Mouse (Mus musculus): Measurements from ENCODE around the gene Gpr1. TPM values are rescaled to one million over a fixed set of nuclear protein-coding genes. Genes with fewer than 3 reads are reported as not detected.

The Gpr1 gene
- polyA plus RNA-seq, 1 experiment from 2014 or later: 0.88 TPM

- Histone ChIP-seq H3K4me2 (ENCODE audit: low read length) (no peak overlapping the region), H3K27me3 (ENCODE audit: control insufficient read depth, insufficient read depth, low read depth, low read length) (no peaks in the 10 kb centered on the region), H3K9ac (ENCODE audit: low read depth, low read length) (no peak overlapping the region), H3K4me1 (ENCODE audit: control insufficient read depth, insufficient read depth, low read length) (peaks cover 4% of the 10 kb centered on the region; the same call in 1 of the 2 replicates), H3K27ac (ENCODE audit: low read length) (no peak overlapping the region), H3K36me3 (ENCODE audit: control insufficient read depth, insufficient read depth, low read length) (no peaks in the 10 kb centered on the region), H3K4me3 (ENCODE audit: low read depth, low read length) (no peak overlapping the region), H3K9me3 (replicated peaks; ENCODE audit: control insufficient read depth, low read length, poor library complexity, severe bottlenecking) (no peaks in the 10 kb centered on the region)
- WGBS: 58% methylated on average over 4 of the region's 4 CpGs
- ATAC-seq: no peak
Measured at GRCm38 (mm10) chr1:63239305-63239704, 25.0 kb upstream of the Gpr1 start.

- WGBS: 8% methylated on average over 5 of the region's 5 CpGs
- Histone ChIP-seq H3K4me2 (ENCODE audit: low read length) (no peak overlapping the region), H3K9me3 (replicated peaks; ENCODE audit: control insufficient read depth, low read length, poor library complexity, severe bottlenecking) (no peaks in the 10 kb centered on the region), H3K9ac (ENCODE audit: low read depth, low read length) (no peak overlapping the region), H3K36me3 (ENCODE audit: control insufficient read depth, insufficient read depth, low read length) (no peaks in the 10 kb centered on the region), H3K27ac (ENCODE audit: low read length) (peak overlapping the region; percentile 11; the same call in 1 of the 2 replicates), H3K4me3 (ENCODE audit: low read depth, low read length) (no peak overlapping the region), H3K4me1 (ENCODE audit: control insufficient read depth, insufficient read depth, low read length) (peaks cover 4% of the 10 kb centered on the region; the same call in 1 of the 2 replicates), H3K27me3 (ENCODE audit: control insufficient read depth, insufficient read depth, low read depth, low read length) (no peaks in the 10 kb centered on the region)
- ATAC-seq: peak; percentile 68
Measured at GRCm38 (mm10) chr1:63237371-63237770, 23.0 kb upstream of the Gpr1 start.

GRCm38 (mm10) chr1:63227241-63227640 lies 12.9 kb upstream of the Gpr1 start:
- 87% methylated on average over 5 of the region's 5 CpGs for WGBS
- H3K4me2 ChIP-seq (ENCODE audit: low read length): no peak overlapping the region
- no peaks in the 10 kb centered on the region for H3K36me3 ChIP-seq (ENCODE audit: control insufficient read depth, insufficient read depth, low read length)
- H3K27ac ChIP-seq (ENCODE audit: low read length): no peak overlapping the region
- H3K4me3 ChIP-seq (ENCODE audit: low read depth, low read length): no peak overlapping the region
- no peaks in the 10 kb centered on the region for H3K27me3 ChIP-seq (ENCODE audit: control insufficient read depth, insufficient read depth, low read depth, low read length)
- H3K9me3 ChIP-seq (replicated peaks; ENCODE audit: control insufficient read depth, low read length, poor library complexity, severe bottlenecking): no peaks in the 10 kb centered on the region
- H3K9ac ChIP-seq (ENCODE audit: low read depth, low read length): no peak overlapping the region
- no peak for ATAC-seq
- no peaks in the 10 kb centered on the region for H3K4me1 ChIP-seq (ENCODE audit: control insufficient read depth, insufficient read depth, low read length)

GRCm38 (mm10) chr1:63225890-63226289 lies 11.5 kb upstream of the Gpr1 start:
- H3K36me3 ChIP-seq (ENCODE audit: control insufficient read depth, insufficient read depth, low read length): no peaks in the 10 kb centered on the region
- H3K9me3 ChIP-seq (replicated peaks; ENCODE audit: control insufficient read depth, low read length, poor library complexity, severe bottlenecking): no peaks in the 10 kb centered on the region
- H3K9ac ChIP-seq (ENCODE audit: low read depth, low read length): no peak overlapping the region
- no peak for ATAC-seq
- no peaks in the 10 kb centered on the region for H3K4me1 ChIP-seq (ENCODE audit: control insufficient read depth, insufficient read depth, low read length)
- H3K4me2 ChIP-seq (ENCODE audit: low read length): no peak overlapping the region
- H3K4me3 ChIP-seq (ENCODE audit: low read depth, low read length): no peak overlapping the region
- no peaks in the 10 kb centered on the region for H3K27me3 ChIP-seq (ENCODE audit: control insufficient read depth, insufficient read depth, low read depth, low read length)
- WGBS: 10% methylated on average over 7 of the region's 7 CpGs
- H3K27ac ChIP-seq (ENCODE audit: low read length): no peak overlapping the region

- H3K27me3 ChIP-seq (ENCODE audit: control insufficient read depth, insufficient read depth, low read depth, low read length): no peaks in the 10 kb centered on the region
- no peaks in the 10 kb centered on the region for H3K4me1 ChIP-seq (ENCODE audit: control insufficient read depth, insufficient read depth, low read length)
- H3K9me3 ChIP-seq (replicated peaks; ENCODE audit: control insufficient read depth, low read length, poor library complexity, severe bottlenecking): no peaks in the 10 kb centered on the region
- 88% methylated on average over 4 of the region's 4 CpGs for WGBS
- ATAC-seq: no peak
- no peak overlapping the region for H3K4me2 ChIP-seq (ENCODE audit: low read length)
- H3K27ac ChIP-seq (ENCODE audit: low read length): no peak overlapping the region
- H3K36me3 ChIP-seq (ENCODE audit: control insufficient read depth, insufficient read depth, low read length): no peaks in the 10 kb centered on the region
- H3K9ac ChIP-seq (ENCODE audit: low read depth, low read length): no peak overlapping the region
- no peak overlapping the region for H3K4me3 ChIP-seq (ENCODE audit: low read depth, low read length)
Measured at GRCm38 (mm10) chr1:63225009-63225408, 10.7 kb upstream of the Gpr1 start.

- H3K4me3 ChIP-seq (ENCODE audit: low read depth, low read length): no peak overlapping the region
- H3K4me1 ChIP-seq (ENCODE audit: control insufficient read depth, insufficient read depth, low read length): peaks cover 7% of the 10 kb centered on the region
- no peak for ATAC-seq
- 97% methylated on average over 4 of the region's 4 CpGs for whole genome bisulfite sequencing
- no peaks in the 10 kb centered on the region for H3K9me3 ChIP-seq (replicated peaks; ENCODE audit: control insufficient read depth, low read length, poor library complexity, severe bottlenecking)
- no peak overlapping the region for H3K4me2 ChIP-seq (ENCODE audit: low read length)
- no peaks in the 10 kb centered on the region for H3K36me3 ChIP-seq (ENCODE audit: control insufficient read depth, insufficient read depth, low read length)
- no peaks in the 10 kb centered on the region for H3K27me3 ChIP-seq (ENCODE audit: control insufficient read depth, insufficient read depth, low read depth, low read length)
- no peak overlapping the region for H3K9ac ChIP-seq (ENCODE audit: low read depth, low read length)
- no peak overlapping the region for H3K27ac ChIP-seq (ENCODE audit: low read length)
Measured at GRCm38 (mm10) chr1:63219277-63219676, 4.9 kb upstream of the Gpr1 start.

- Histone ChIP-seq H3K27me3 (ENCODE audit: control insufficient read depth, insufficient read depth, low read depth, low read length) (no peaks in the 10 kb centered on the region), H3K4me2 (ENCODE audit: low read length) (no peak overlapping the region), H3K9me3 (replicated peaks; ENCODE audit: control insufficient read depth, low read length, poor library complexity, severe bottlenecking) (no peaks in the 10 kb centered on the region), H3K36me3 (ENCODE audit: control insufficient read depth, insufficient read depth, low read length) (no peaks in the 10 kb centered on the region), H3K27ac (ENCODE audit: low read length) (peak overlapping the region; percentile 63; the same call in 1 of the 2 replicates), H3K4me3 (ENCODE audit: low read depth, low read length) (no peak overlapping the region), H3K9ac (ENCODE audit: low read depth, low read length) (no peak overlapping the region), H3K4me1 (ENCODE audit: control insufficient read depth, insufficient read depth, low read length) (peaks cover 16% of the 10 kb centered on the region)
- 0 out of 2 replicates have a peak, but pooled peaks have one; percentile 11 for ATAC-seq
- 45% methylated on average over 7 of the region's 7 CpGs for WGBS
Measured at GRCm38 (mm10) chr1:63214631-63215030, 288 bp upstream of the Gpr1 start.

GRCm38 (mm10) chr1:63213478-63214270 lies 669 bp downstream of the Gpr1 start:
- H3K27ac ChIP-seq (ENCODE audit: low read length): peak overlapping the region; percentile 63
- peak overlapping the region; percentile 25 for H3K4me3 ChIP-seq (ENCODE audit: low read depth, low read length)
- peak overlapping the region; percentile 45 for H3K4me2 ChIP-seq (ENCODE audit: low read length)
- H3K27me3 ChIP-seq (ENCODE audit: control insufficient read depth, insufficient read depth, low read depth, low read length): no peaks in the 10 kb centered on the region
- no peaks in the 10 kb centered on the region for H3K9me3 ChIP-seq (replicated peaks; ENCODE audit: control insufficient read depth, low read length, poor library complexity, severe bottlenecking)
- peaks cover 16% of the 10 kb centered on the region for H3K4me1 ChIP-seq (ENCODE audit: control insufficient read depth, insufficient read depth, low read length)
- 10% methylated on average over 22 of the region's 22 CpGs for WGBS
- peak overlapping the region; percentile 32 for H3K9ac ChIP-seq (ENCODE audit: low read depth, low read length)
- ATAC-seq: peak; percentile 70
- H3K36me3 ChIP-seq (ENCODE audit: control insufficient read depth, insufficient read depth, low read length): no peaks in the 10 kb centered on the region

GRCm38 (mm10) chr1:63209861-63210529 lies 4.3 kb downstream of the Gpr1 start:
- no peaks in the 10 kb centered on the region for H3K27me3 ChIP-seq (ENCODE audit: control insufficient read depth, insufficient read depth, low read depth, low read length)
- ATAC-seq: no peak
- H3K9me3 ChIP-seq (replicated peaks; ENCODE audit: control insufficient read depth, low read length, poor library complexity, severe bottlenecking): no peaks in the 10 kb centered on the region
- H3K4me3 ChIP-seq (ENCODE audit: low read depth, low read length): no peak overlapping the region
- no peak overlapping the region for H3K4me2 ChIP-seq (ENCODE audit: low read length)
- 17% methylated on average over 6 of the region's 6 CpGs for WGBS
- H3K27ac ChIP-seq (ENCODE audit: low read length): no peak overlapping the region
- H3K4me1 ChIP-seq (ENCODE audit: control insufficient read depth, insufficient read depth, low read length): peaks cover 16% of the 10 kb centered on the region
- H3K9ac ChIP-seq (ENCODE audit: low read depth, low read length): no peak overlapping the region
- no peaks in the 10 kb centered on the region for H3K36me3 ChIP-seq (ENCODE audit: control insufficient read depth, insufficient read depth, low read length)

All from midbrain, embryonic 16.5 days (tissue).